Mouse (Mus musculus): ENCODE results near the gene Mettl9. TPM values are rescaled to one million over a fixed set of nuclear protein-coding genes. Genes with fewer than 3 reads are reported as not detected.

Mettl9 gene
- 13.1 to 24.1 TPM (median 18.7 TPM) in 4 replicates for total RNA-seq (2023)

GRCm38 (mm10) chr7:121033856-121034652, at the start of gene Mettl9:
TSS of gene Mettl9 (plus strand) at chr7:121034445.

GRCm38 (mm10) chr7:121074281-121074680, 40.0 kb downstream of the Mettl9 start, which contains the start of gene Igsf6:
TSS of gene Igsf6 (minus strand) at chr7:121074572.

GRCm38 (mm10) chr7:121081350-121081749, 47.1 kb downstream of the Mettl9 start, which contains the start of gene Otoa:
TSS of gene Otoa (plus strand) at chr7:121081650.

Other genes starting within 250 kb of the Mettl9 start
- gene Gm5737, start 222.1 kb upstream of the Mettl9 start, total RNA-seq (2023) = not detected in 4 replicates
- 26.5 to 37.5 TPM (median 31.7 TPM) in 4 replicates for gene Eef2k, start 191.6 kb upstream of the Mettl9 start, total RNA-seq (2023)
- gene Polr3e, start 116.7 kb upstream of the Mettl9 start, total RNA-seq (2023) = 29.8 to 38.1 TPM (median 31.0 TPM) in 4 replicates
- gene Cdr2, start 52.1 kb upstream of the Mettl9 start, total RNA-seq (2023) = 3.1 to 5.8 TPM (median 3.8 TPM) in 4 replicates
- not detected in 4 replicates for gene Mfsd13b, start 51.9 kb upstream of the Mettl9 start, total RNA-seq (2023)
- gene Igsf6, start 40.1 kb downstream of the Mettl9 start, total RNA-seq (2023) = 0.69 to 1.5 TPM (median 1.1 TPM) in 4 replicates
- 1.5 to 2.7 TPM (median 1.9 TPM) in 4 replicates for gene Otoa, start 47.2 kb downstream of the Mettl9 start, total RNA-seq (2023)